Mouse (Mus musculus) large intestine, adult 2 months (tissue): Measurements from ENCODE around the gene Pdp2. TPM values are rescaled to one million over a fixed set of nuclear protein-coding genes. Genes with fewer than 3 reads are reported as not detected.
"Not testable (repeated sequence)": the region's sequence is repeated elsewhere in the genome, so short reads cannot be mapped to it uniquely, and the experiment has no call there.

Experiments used
- DNase-seq: peaks from one replicate; pipeline ENCODE4 v3.0.0-alpha.2; 2012; ENCODE audit warnings: low read depth, low spot score
- WGBS: fragments of 180-500 bp; shearing (Covaris S2); methylation state at CpG from one replicate; pipeline ENCODE4 v1.1.7; 2018; 5-methylcytosine and 5-hydroxymethylcytosine counted together
- polyA plus RNA-seq: library from polyadenylated mRNA; depleted of rRNA; stranded (reverse); fragments of >200 nt; gene quantifications from 2 replicates; pipeline ENCODE4 v1.2.3, GENCODE M21; 2012; rRNA removed

Pdp2 gene
- polyA plus RNA-seq: 3.8 and 7.1 TPM in 2 replicates

- WGBS: under 1% methylated on average over 44 of the region's 44 CpGs
- peak; percentile 94 for DNase-seq
Measured at GRCm38 (mm10) chr8:104591133-104591834, at the start of gene Pdp2. TSS of gene Pdp2 (plus strand) at chr8:104591451.

GRCm38 (mm10) chr8:104541515-104541880 is 49.8 kb upstream of the Pdp2 start:
- no peak for DNase-seq

GRCm38 (mm10) chr8:104542160-104542559 is 49.1 kb upstream of the Pdp2 start:
- WGBS: 16% methylated on average over 11 of the region's 11 CpGs
- DNase-seq: no peak

More at GRCm38 (mm10) chr8:104541515-104541880, 49.8 kb upstream of the Pdp2 start:
- WGBS: 15% methylated on average over 8 of the region's 8 CpGs

GRCm38 (mm10) chr8:104543440-104544045 is 47.7 kb upstream of the Pdp2 start:
- WGBS: 92% methylated on average over 8 of the region's 8 CpGs
- DNase-seq: no peak

GRCm38 (mm10) chr8:104555191-104555590 is 36.1 kb upstream of the Pdp2 start:
- DNase-seq: no peak
- WGBS: 74% methylated on average over 4 of the region's 4 CpGs

- 72% methylated on average over 7 of the region's 7 CpGs for WGBS
- no peak for DNase-seq
Measured at GRCm38 (mm10) chr8:104557226-104557625, 34.0 kb upstream of the Pdp2 start.

- no peak for DNase-seq
Measured at GRCm38 (mm10) chr8:104560731-104561130, 30.5 kb upstream of the Pdp2 start.

GRCm38 (mm10) chr8:104564633-104565456 is 26.4 kb upstream of the Pdp2 start:
- peak; percentile 84 for DNase-seq
- WGBS: 12% methylated on average over 22 of the region's 22 CpGs

GRCm38 (mm10) chr8:104565457-104565798 is 25.8 kb upstream of the Pdp2 start:
- WGBS: 97% methylated on average over 5 of the region's 5 CpGs
- DNase-seq: no peak

- DNase-seq: no peak
- WGBS: 36% methylated on average over 1 of the region's 1 CpGs
Measured at GRCm38 (mm10) chr8:104569559-104569958, 21.7 kb upstream of the Pdp2 start.

- no peak for DNase-seq
- WGBS: 3% methylated on average over 26 of the region's 26 CpGs
Measured at GRCm38 (mm10) chr8:104570436-104571343, 20.6 kb upstream of the Pdp2 start.

- 89% methylated on average over 3 of the region's 3 CpGs for WGBS
Measured at GRCm38 (mm10) chr8:104576820-104577219, 14.4 kb upstream of the Pdp2 start.

GRCm38 (mm10) chr8:104577606-104578005 is 13.6 kb upstream of the Pdp2 start:
- not testable (repeated sequence) for DNase-seq
- 82% methylated on average over 17 of the region's 17 CpGs for WGBS

More at GRCm38 (mm10) chr8:104576820-104577219, 14.4 kb upstream of the Pdp2 start:
- no peak for DNase-seq

- no peak for DNase-seq
- 54% methylated on average over 1 of the region's 1 CpGs for WGBS
Measured at GRCm38 (mm10) chr8:104584522-104584921, 6.7 kb upstream of the Pdp2 start.

- DNase-seq: no peak
- 93% methylated on average over 3 of the region's 3 CpGs for WGBS
Measured at GRCm38 (mm10) chr8:104590284-104590683, 967 bp upstream of the Pdp2 start.

- no peak for DNase-seq
- WGBS: 2% methylated on average over 9 of the region's 9 CpGs
Measured at GRCm38 (mm10) chr8:104591856-104592255, 605 bp downstream of the Pdp2 start.

GRCm38 (mm10) chr8:104592566-104592965 is 1.3 kb downstream of the Pdp2 start:
- DNase-seq: no peak
- 65% methylated on average over 6 of the region's 6 CpGs for WGBS

GRCm38 (mm10) chr8:104593536-104594325 is 2.5 kb downstream of the Pdp2 start:
- 92% methylated on average over 31 of the region's 31 CpGs for WGBS
- DNase-seq: no peak
